Mouse (Mus musculus): ENCODE measurements at regions not wholly inside any gene's neighbourhood (a gene's known extent, or its start where the extent isn't known, plus 50 kb on each side); places are given as distances from the start of the nearest gene placed in this dataset.

DNA sequence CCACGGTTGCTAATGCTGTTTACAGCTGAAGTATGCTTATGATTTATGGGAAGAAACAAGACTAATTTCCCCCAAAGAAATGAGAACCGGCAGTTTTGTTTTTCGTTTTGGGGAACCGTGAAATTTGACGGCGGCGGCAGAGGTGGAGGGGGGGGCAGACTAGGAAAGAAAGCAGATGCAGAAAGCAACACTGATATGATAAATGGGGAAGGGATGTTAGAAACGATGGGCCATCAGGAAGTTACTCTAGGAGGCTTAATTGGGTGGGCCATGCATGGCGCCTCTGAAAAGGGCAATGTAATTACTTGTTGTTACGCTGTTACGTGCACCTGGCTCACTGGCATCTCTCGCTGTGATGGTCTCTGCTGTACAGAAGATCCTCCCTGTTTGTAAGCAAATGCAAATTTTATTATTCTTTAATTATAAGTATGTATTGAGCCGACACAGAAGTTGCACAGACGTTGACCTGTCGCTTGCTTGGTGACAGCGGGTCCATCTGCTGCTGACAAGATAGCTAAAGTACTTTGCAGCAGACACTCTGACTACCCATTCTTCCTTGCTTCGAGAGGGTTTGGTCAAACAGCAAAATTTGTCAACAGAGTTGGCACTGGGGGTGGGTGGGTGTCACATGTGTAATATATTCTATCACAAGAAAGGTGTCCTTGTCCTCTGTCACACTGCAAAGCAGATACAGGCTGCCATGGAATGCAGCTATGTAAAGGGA, 53.4 kb upstream of the Slc7a1 start:
- Histone ChIP-seq H3K9ac (ENCODE audit: insufficient read depth, low read depth) (no peak overlapping the region), H3K79me2 (replicated peaks; ENCODE audit: control insufficient read depth, extremely low read depth, insufficient read depth, poor library complexity, severe bottlenecking) (no peaks in the 10 kb centered on the region), H3K36me3 (replicated peaks in 1 of 2; ENCODE audit: control insufficient read depth in 1 of 2, insufficient read depth in 1 of 2, low read length in 1 of 2) (no peaks in the 10 kb centered on the region), H3K4me2 (ENCODE audit: insufficient read depth, low read depth, poor library complexity, severe bottlenecking) (no peak overlapping the region), H3K27me3 (replicated peaks) (no peaks in the 10 kb centered on the region), H3K4me3 (replicated peaks in 1 of 3; ENCODE audit: low read depth in 2 of 3, low read length in 2 of 3, poor library complexity in 1 of 3) (no peak overlapping the region), H3K4me1 (ENCODE audit: control insufficient read depth in 1 of 2, insufficient read depth in 2 of 2) (no peaks in the 10 kb centered on the region), H3K27ac (ENCODE audit: insufficient read depth, low read depth) (no peak overlapping the region), H3K9me3 (replicated peaks; ENCODE audit: low read length) (peaks cover 2% of the 10 kb centered on the region)
- TF ChIP-seq CTCF (conservative IDR thresholded peaks at IDR 0.05 in 1 of 2, IDR thresholded peaks at IDR 0.05 in 1 of 2; ENCODE audit: low read depth in 2 of 2, low read length in 2 of 2) (no peak), ETS1 (conservative IDR thresholded peaks at IDR 0.05; ENCODE audit: low read depth, low read length) (no peak), PAX5 (IDR thresholded peaks at IDR 0.05; ENCODE audit: low read length) (no peak), USF2 (conservative IDR thresholded peaks at IDR 0.05; ENCODE audit: low read depth, low read length) (no peak), ZMIZ1 (IDR thresholded peaks at IDR 0.05; ENCODE audit: low read depth, low read length) (no peak), SIN3A (IDR thresholded peaks at IDR 0.05; ENCODE audit: low read length) (no peak), POLR2AphosphoS2 (IDR thresholded peaks at IDR 0.05; ENCODE audit: low read depth, low read length) (no peak), NELFE (IDR thresholded peaks at IDR 0.05; ENCODE audit: low read depth, low read length) (no peak), MAFK (IDR thresholded peaks at IDR 0.05; ENCODE audit: insufficient replicate concordance, low read length) (no peak), TCF12 (IDR thresholded peaks at IDR 0.05; ENCODE audit: low read depth, low read length) (no peak), SMC3 (IDR thresholded peaks at IDR 0.05; ENCODE audit: low read depth, low read length) (no peak), HCFC1 (IDR thresholded peaks at IDR 0.05; ENCODE audit: low read depth, low read length) (no peak), RAD21 (IDR thresholded peaks at IDR 0.05; ENCODE audit: low read depth, low read length) (no peak)
- dilution Hi-C loops (cut with MboI; ENCODE audit: extremely low pct_ligation_motif_present, extremely low pct_unique_long_range_greater_than_20kb, low sequenced_read_pairs) (no loop called here), in situ Hi-C loops (cut with MboI; ENCODE audit: low pct_ligation_motif_present, low pct_unique_long_range_greater_than_20kb, low sequenced_read_pairs) (no loop called here)
- DNase-seq (ENCODE audit: extremely low read depth), result no peak

DNA sequence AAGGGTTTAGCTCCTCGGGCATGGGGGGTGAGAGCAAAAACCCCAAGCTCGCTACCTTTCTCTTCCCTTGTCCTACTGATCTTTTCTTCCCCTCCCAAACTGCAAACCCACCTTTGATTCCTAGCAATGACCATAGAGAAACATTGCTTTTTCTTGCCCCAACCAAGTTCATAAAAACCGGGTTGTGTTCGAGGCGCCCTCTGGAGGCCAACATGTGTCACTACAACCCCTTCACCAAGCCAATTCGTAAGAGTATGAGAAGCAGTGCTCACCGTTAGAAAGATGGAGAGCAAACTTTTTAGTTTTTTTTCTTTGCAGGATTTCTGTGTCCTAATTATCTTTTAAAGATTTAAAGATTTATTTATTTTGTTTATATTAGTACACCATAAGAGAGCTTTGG, 52.1 kb upstream of the Slc7a1 start:
- no peaks in the 10 kb centered on the region for H3K9me3 ChIP-seq (replicated peaks; ENCODE audit: low read length)
- TF ChIP-seq USF1 (IDR thresholded peaks at IDR 0.05; ENCODE audit: low read depth, low read length) (no peak), TBP (conservative IDR thresholded peaks at IDR 0.05; ENCODE audit: low read depth, low read length) (no peak), MXI1 (IDR thresholded peaks at IDR 0.05; ENCODE audit: low read depth, low read length) (no peak), UBTF (IDR thresholded peaks at IDR 0.05; ENCODE audit: low read depth, low read length) (no peak), GABPA (IDR thresholded peaks at IDR 0.05; ENCODE audit: insufficient replicate concordance, low read depth, low read length) (no peak), CTCF (conservative IDR thresholded peaks at IDR 0.05 in 1 of 2, IDR thresholded peaks at IDR 0.05 in 1 of 2; ENCODE audit: low read depth in 2 of 2, low read length in 2 of 2) (peak; percentile 87 to 89), KAT2A (IDR thresholded peaks at IDR 0.05; ENCODE audit: insufficient replicate concordance, low read length) (no peak), ETS1 (conservative IDR thresholded peaks at IDR 0.05; ENCODE audit: low read depth, low read length) (no peak), MAZ (IDR thresholded peaks at IDR 0.05; ENCODE audit: low read depth, low read length) (no peak), ZKSCAN1 (IDR thresholded peaks at IDR 0.05; ENCODE audit: borderline replicate concordance, low read depth, low read length) (no peak), SMC3 (IDR thresholded peaks at IDR 0.05; ENCODE audit: low read depth, low read length) (peak; percentile 89), JUND (conservative IDR thresholded peaks at IDR 0.05; ENCODE audit: low read depth, low read length) (no peak), NELFE (IDR thresholded peaks at IDR 0.05; ENCODE audit: low read depth, low read length) (no peak), E2F4 (IDR thresholded peaks at IDR 0.05; ENCODE audit: insufficient replicate concordance, low read depth, low read length) (no peak), ZC3H11A (IDR thresholded peaks at IDR 0.05; ENCODE audit: low read depth, low read length) (peak; percentile 43; the same call in 1 of the 2 replicates), ZMIZ1 (IDR thresholded peaks at IDR 0.05; ENCODE audit: low read depth, low read length) (no peak), MEF2A (IDR thresholded peaks at IDR 0.05; ENCODE audit: borderline replicate concordance, low read depth, low read length) (no peak), MYC (IDR thresholded peaks at IDR 0.05; ENCODE audit: low read depth, low read length) (0 out of 2 replicates have a peak, but pooled peaks have one; percentile 20), POLR2AphosphoS2 (IDR thresholded peaks at IDR 0.05; ENCODE audit: low read depth, low read length) (no peak), HCFC1 (IDR thresholded peaks at IDR 0.05; ENCODE audit: low read depth, low read length) (no peak), IRF4 (IDR thresholded peaks at IDR 0.05; ENCODE audit: low read depth, low read length) (no peak), CHD1 (IDR thresholded peaks at IDR 0.05; ENCODE audit: low read depth, low read length) (no peak), BHLHE40 (IDR thresholded peaks at IDR 0.05; ENCODE audit: low read depth, low read length) (no peak), RAD21 (IDR thresholded peaks at IDR 0.05; ENCODE audit: low read depth, low read length) (peak; percentile 69)
- H3K79me2 ChIP-seq (replicated peaks; ENCODE audit: control insufficient read depth, extremely low read depth, insufficient read depth, poor library complexity, severe bottlenecking), result no peaks in the 10 kb centered on the region
- H3K4me2 ChIP-seq (ENCODE audit: insufficient read depth, low read depth, poor library complexity, severe bottlenecking), result no peak overlapping the region
- H3K4me3 ChIP-seq (replicated peaks in 1 of 3; ENCODE audit: low read depth in 2 of 3, low read length in 2 of 3, poor library complexity in 1 of 3), result no peak overlapping the region
- H3K9ac ChIP-seq (ENCODE audit: insufficient read depth, low read depth), result no peak overlapping the region
- dilution Hi-C loops (cut with MboI; ENCODE audit: extremely low pct_ligation_motif_present, extremely low pct_unique_long_range_greater_than_20kb, low sequenced_read_pairs), result no loop called here
- in situ Hi-C loops (cut with MboI; ENCODE audit: low pct_ligation_motif_present, low pct_unique_long_range_greater_than_20kb, low sequenced_read_pairs), result no loop called here
- H3K27ac ChIP-seq (ENCODE audit: insufficient read depth, low read depth), result no peak overlapping the region
- H3K27me3 ChIP-seq (replicated peaks), result no peaks in the 10 kb centered on the region
- peaks cover 0 to 9% of the 10 kb centered on the region in 2 experiments; a peak in 2 of 4 replicates for H3K4me1 ChIP-seq (ENCODE audit: control insufficient read depth in 1 of 2, insufficient read depth in 2 of 2)
- peak; percentile 61 for DNase-seq (ENCODE audit: extremely low read depth)
- no peaks in the 10 kb centered on the region for H3K36me3 ChIP-seq (replicated peaks in 1 of 2; ENCODE audit: control insufficient read depth in 1 of 2, insufficient read depth in 1 of 2, low read length in 1 of 2)

Data from CH12.LX (cell line).